Mouse (Mus musculus): ENCODE data around the gene Prm3. TPM values are rescaled to one million over a fixed set of nuclear protein-coding genes. Genes with fewer than 3 reads are reported as not detected.

Prm3 gene
- not detected in 2 replicates for polyA plus RNA-seq (2012; rRNA removed)

DNA sequence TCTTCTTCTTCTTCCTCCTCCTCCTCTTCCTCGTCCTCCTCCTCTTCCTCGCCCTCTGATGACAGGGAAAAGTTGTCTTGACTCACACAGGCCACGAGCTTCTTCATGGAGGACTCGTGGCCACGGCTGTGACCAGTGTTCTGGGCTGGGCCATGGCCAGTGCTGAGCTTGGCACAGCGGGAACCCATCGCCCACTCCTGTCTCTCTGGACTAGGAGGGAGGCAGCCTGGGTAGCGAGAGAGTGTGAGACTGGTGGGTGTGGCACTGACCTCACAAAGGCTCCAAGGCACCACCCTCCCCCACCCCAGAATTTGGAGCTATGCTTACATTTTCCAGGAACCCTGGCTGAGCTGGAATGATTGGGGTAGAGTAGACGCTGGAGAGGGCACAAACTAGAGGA lies at the start of gene Prm3:
Gene Prm3 (minus strand): TSS at position 213 of the 400 bp plus-strand sequence.
- TF ChIP-seq POLR2A (IDR thresholded peaks at IDR 0.05; ENCODE audit: low read depth, low read length) (no peak), CTCF (conservative IDR thresholded peaks at IDR 0.05; ENCODE audit: insufficient read depth, insufficient read length, low read depth, low read length) (no peak)
- H3K4me1 ChIP-seq (ENCODE audit: control insufficient read depth, insufficient read depth, low read length): no peaks in the 10 kb centered on the region
- no peak within 1 kb of the TSS for H3K27ac ChIP-seq (ENCODE audit: insufficient read depth, low read depth, low read length)
- H3K4me3 ChIP-seq (ENCODE audit: insufficient read depth, low read depth, low read length): no peak within 1 kb of the TSS
- DNase-seq: no peak
- H3K36me3 ChIP-seq (ENCODE audit: control insufficient read depth, insufficient read depth, low read length): no peaks in the 10 kb centered on the region
- no peaks in the 10 kb centered on the region for H3K27me3 ChIP-seq (replicated peaks; ENCODE audit: control insufficient read depth, insufficient read depth, low read length)
- 87% methylated on average over 9 of the region's 9 CpGs for WGBS

- peaks cover 9% of the 10 kb centered on the region for H3K4me1 ChIP-seq (ENCODE audit: control insufficient read depth, insufficient read depth, low read length)
- WGBS: 90% methylated on average over 13 of the region's 14 CpGs
These were observed 49.3 kb upstream of the Prm3 start for GRCm38 (mm10) chr16:10840018-10840417.

GRCm38 (mm10) chr16:10838487-10839245 lies 48.0 kb upstream of the Prm3 start:
- DNase-seq: peak; percentile 66
- no peak overlapping the region for H3K4me3 ChIP-seq (ENCODE audit: insufficient read depth, low read depth, low read length)
- no peak overlapping the region for H3K27ac ChIP-seq (ENCODE audit: insufficient read depth, low read depth, low read length)
- peaks cover 8% of the 10 kb centered on the region for H3K4me1 ChIP-seq (ENCODE audit: control insufficient read depth, insufficient read depth, low read length)
- H3K36me3 ChIP-seq (ENCODE audit: control insufficient read depth, insufficient read depth, low read length): no peaks in the 10 kb centered on the region
- H3K27me3 ChIP-seq (replicated peaks; ENCODE audit: control insufficient read depth, insufficient read depth, low read length): no peaks in the 10 kb centered on the region
- WGBS: 25% methylated on average over 10 of the region's 10 CpGs
- no peak for TF ChIP-seq POLR2A (IDR thresholded peaks at IDR 0.05; ENCODE audit: low read depth, low read length)
- TF ChIP-seq CTCF (conservative IDR thresholded peaks at IDR 0.05; ENCODE audit: insufficient read depth, insufficient read length, low read depth, low read length): no peak

More at GRCm38 (mm10) chr16:10840018-10840417, 49.3 kb upstream of the Prm3 start:
- no peak for DNase-seq
- no peak overlapping the region for H3K4me3 ChIP-seq (ENCODE audit: insufficient read depth, low read depth, low read length)
- no peak for TF ChIP-seq POLR2A (IDR thresholded peaks at IDR 0.05; ENCODE audit: low read depth, low read length)
- no peaks in the 10 kb centered on the region for H3K36me3 ChIP-seq (ENCODE audit: control insufficient read depth, insufficient read depth, low read length)
- no peaks in the 10 kb centered on the region for H3K27me3 ChIP-seq (replicated peaks; ENCODE audit: control insufficient read depth, insufficient read depth, low read length)
- no peak overlapping the region for H3K27ac ChIP-seq (ENCODE audit: insufficient read depth, low read depth, low read length)

DNA sequence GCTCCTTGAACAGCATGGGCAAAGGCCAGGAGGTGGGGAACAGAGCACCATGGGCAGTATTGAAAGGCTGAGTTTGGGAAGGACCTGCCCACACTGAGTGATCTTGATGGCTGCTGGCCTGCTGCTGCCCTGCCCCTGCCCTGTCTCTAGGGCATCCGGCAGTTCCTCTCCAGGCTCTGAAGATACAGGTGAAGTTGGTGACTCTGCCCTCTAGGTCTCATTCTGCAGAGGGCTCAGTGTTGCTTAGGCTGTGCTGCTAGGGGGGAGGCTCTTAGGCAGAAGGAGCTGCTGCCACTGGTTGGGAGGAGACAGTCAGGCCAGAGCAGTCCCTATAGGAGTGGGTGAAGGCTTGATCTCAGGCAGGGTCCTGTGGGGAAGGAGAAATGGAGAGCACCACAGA lies 47.2 kb upstream of the Prm3 start:
- WGBS: 69% methylated on average over 1 of the region's 1 CpGs
- no peak for TF ChIP-seq CTCF (conservative IDR thresholded peaks at IDR 0.05; ENCODE audit: insufficient read depth, insufficient read length, low read depth, low read length)
- no peak for TF ChIP-seq POLR2A (IDR thresholded peaks at IDR 0.05; ENCODE audit: low read depth, low read length)
- Histone ChIP-seq H3K4me3 (ENCODE audit: insufficient read depth, low read depth, low read length) (no peak overlapping the region), H3K27me3 (replicated peaks; ENCODE audit: control insufficient read depth, insufficient read depth, low read length) (no peaks in the 10 kb centered on the region), H3K36me3 (ENCODE audit: control insufficient read depth, insufficient read depth, low read length) (no peaks in the 10 kb centered on the region), H3K27ac (ENCODE audit: insufficient read depth, low read depth, low read length) (no peak overlapping the region), H3K4me1 (ENCODE audit: control insufficient read depth, insufficient read depth, low read length) (peaks cover 4% of the 10 kb centered on the region)
- DNase-seq: no peak

GRCm38 (mm10) chr16:10837250-10837649 lies 46.5 kb upstream of the Prm3 start:
- Histone ChIP-seq H3K4me3 (ENCODE audit: insufficient read depth, low read depth, low read length) (no peak overlapping the region), H3K4me1 (ENCODE audit: control insufficient read depth, insufficient read depth, low read length) (peaks cover 4% of the 10 kb centered on the region), H3K36me3 (ENCODE audit: control insufficient read depth, insufficient read depth, low read length) (no peaks in the 10 kb centered on the region), H3K27ac (ENCODE audit: insufficient read depth, low read depth, low read length) (no peak overlapping the region), H3K27me3 (replicated peaks; ENCODE audit: control insufficient read depth, insufficient read depth, low read length) (no peaks in the 10 kb centered on the region)
- WGBS: 83% methylated on average over 3 of the region's 3 CpGs
- TF ChIP-seq CTCF (conservative IDR thresholded peaks at IDR 0.05; ENCODE audit: insufficient read depth, insufficient read length, low read depth, low read length) (no peak), POLR2A (IDR thresholded peaks at IDR 0.05; ENCODE audit: low read depth, low read length) (no peak)
- DNase-seq: no peak

GRCm38 (mm10) chr16:10836388-10836787 lies 45.7 kb upstream of the Prm3 start:
- DNase-seq: no peak
- H3K27me3 ChIP-seq (replicated peaks; ENCODE audit: control insufficient read depth, insufficient read depth, low read length): no peaks in the 10 kb centered on the region
- H3K27ac ChIP-seq (ENCODE audit: insufficient read depth, low read depth, low read length): no peak overlapping the region
- H3K4me3 ChIP-seq (ENCODE audit: insufficient read depth, low read depth, low read length): no peak overlapping the region
- H3K36me3 ChIP-seq (ENCODE audit: control insufficient read depth, insufficient read depth, low read length): no peaks in the 10 kb centered on the region
- WGBS: 96% methylated on average over 3 of the region's 3 CpGs
- no peak for TF ChIP-seq CTCF (conservative IDR thresholded peaks at IDR 0.05; ENCODE audit: insufficient read depth, insufficient read length, low read depth, low read length)
- no peak for TF ChIP-seq POLR2A (IDR thresholded peaks at IDR 0.05; ENCODE audit: low read depth, low read length)
- peaks cover 4% of the 10 kb centered on the region for H3K4me1 ChIP-seq (ENCODE audit: control insufficient read depth, insufficient read depth, low read length)

- H3K27ac ChIP-seq (ENCODE audit: insufficient read depth, low read depth, low read length): no peak within 1 kb of the TSS
- H3K4me3 ChIP-seq (ENCODE audit: insufficient read depth, low read depth, low read length): peak within 1 kb of the TSS; percentile 76
- no peaks in the 10 kb centered on the region for H3K36me3 ChIP-seq (ENCODE audit: control insufficient read depth, insufficient read depth, low read length)
- no peaks in the 10 kb centered on the region for H3K27me3 ChIP-seq (replicated peaks; ENCODE audit: control insufficient read depth, insufficient read depth, low read length)
- WGBS: 1% methylated on average over 66 of the region's 69 CpGs
- H3K4me1 ChIP-seq (ENCODE audit: control insufficient read depth, insufficient read depth, low read length): peaks cover 4% of the 10 kb centered on the region
- DNase-seq: peak; percentile 90
- no peak for TF ChIP-seq POLR2A (IDR thresholded peaks at IDR 0.05; ENCODE audit: low read depth, low read length)
- no peak for TF ChIP-seq CTCF (conservative IDR thresholded peaks at IDR 0.05; ENCODE audit: insufficient read depth, insufficient read length, low read depth, low read length)
These were observed 44.3 kb upstream of the Prm3 start, which contains the start of gene Rmi2 for GRCm38 (mm10) chr16:10834911-10835587. Rmi2 (plus strand) TSS chr16:10835059.

Measured in kidney, adult 2 months (tissue).